Mouse (Mus musculus) midbrain, embryonic 13.5 days (tissue): ENCODE measurements around the gene Rpl35a. TPM values are rescaled to one million over a fixed set of nuclear protein-coding genes. Genes with fewer than 3 reads are reported as not detected.
A peak's percentile ranks its signal among the peaks of the same experiment; 100 is the strongest.

Source experiments
- ATAC-seq: fragments of 200-750 bp; cut with Nextera tagmentation; 2 replicates; pipeline ENCODE4 v1.8.0; 2017; ENCODE audit warnings: mild to moderate bottlenecking, moderate TSS enrichment, moderate library complexity
- H3K27ac ChIP-seq: fragments of 300-500 bp; sonication (generic); 2 replicates; pipeline ENCODE4 v1.5.1; 2015; ENCODE audit warnings: inconsistent platforms, mild to moderate bottlenecking, moderate library complexity
- H3K27me3 ChIP-seq: fragments of 300-500 bp; sonication (generic); 2 replicates; pipeline ENCODE4 v1.6.1; 2015; ENCODE audit warnings: mild to moderate bottlenecking, inconsistent platforms
- H3K36me3 ChIP-seq: fragments of 300-500 bp; sonication (generic); 2 replicates; pipeline ENCODE4 v1.6.1; 2015; ENCODE audit warnings: mild to moderate bottlenecking, inconsistent platforms
- H3K4me1 ChIP-seq: fragments of 300-500 bp; sonication (generic); replicated peaks from 2 replicates; pipeline ENCODE4 v1.6.1; 2015; ENCODE audit warnings: inconsistent platforms
- H3K4me2 ChIP-seq: fragments of 300-500 bp; sonication (generic); replicated peaks from 2 replicates; pipeline ENCODE4 v1.6.1; 2015; ENCODE audit warnings: moderate library complexity, mild to moderate bottlenecking, inconsistent platforms
- H3K4me3 ChIP-seq: fragments of 300-500 bp; sonication (generic); replicated peaks from 2 replicates; pipeline ENCODE4 v1.5.1; 2015; ENCODE audit warnings: mild to moderate bottlenecking, inconsistent platforms
- H3K9ac ChIP-seq: fragments of 300-500 bp; sonication (generic); replicated peaks from 2 replicates; pipeline ENCODE4 v1.6.1; 2015; ENCODE audit warnings: mild to moderate bottlenecking, inconsistent platforms
- H3K9me3 ChIP-seq: fragments of 300-500 bp; sonication (generic); 2 replicates; pipeline ENCODE4 v1.6.1; 2016; ENCODE audit warnings: mild to moderate bottlenecking, inconsistent platforms
- WGBS: fragments of 180-500 bp; shearing (Covaris S2); methylation state at CpG from one replicate; pipeline ENCODE4 v1.1.7; 2015; 5-methylcytosine and 5-hydroxymethylcytosine counted together
- polyA plus RNA-seq: library from polyadenylated mRNA; unstranded; fragments of >200 nt; fragmentation: Nextera tagmentation; extraction: Ambion mirVana; gene quantifications from 2 replicates; pipeline ENCODE4 v1.2.1, GENCODE M21; 2015

The Rpl35a gene
- polyA plus RNA-seq, result 592 and 613 TPM in 2 replicates

DNA sequence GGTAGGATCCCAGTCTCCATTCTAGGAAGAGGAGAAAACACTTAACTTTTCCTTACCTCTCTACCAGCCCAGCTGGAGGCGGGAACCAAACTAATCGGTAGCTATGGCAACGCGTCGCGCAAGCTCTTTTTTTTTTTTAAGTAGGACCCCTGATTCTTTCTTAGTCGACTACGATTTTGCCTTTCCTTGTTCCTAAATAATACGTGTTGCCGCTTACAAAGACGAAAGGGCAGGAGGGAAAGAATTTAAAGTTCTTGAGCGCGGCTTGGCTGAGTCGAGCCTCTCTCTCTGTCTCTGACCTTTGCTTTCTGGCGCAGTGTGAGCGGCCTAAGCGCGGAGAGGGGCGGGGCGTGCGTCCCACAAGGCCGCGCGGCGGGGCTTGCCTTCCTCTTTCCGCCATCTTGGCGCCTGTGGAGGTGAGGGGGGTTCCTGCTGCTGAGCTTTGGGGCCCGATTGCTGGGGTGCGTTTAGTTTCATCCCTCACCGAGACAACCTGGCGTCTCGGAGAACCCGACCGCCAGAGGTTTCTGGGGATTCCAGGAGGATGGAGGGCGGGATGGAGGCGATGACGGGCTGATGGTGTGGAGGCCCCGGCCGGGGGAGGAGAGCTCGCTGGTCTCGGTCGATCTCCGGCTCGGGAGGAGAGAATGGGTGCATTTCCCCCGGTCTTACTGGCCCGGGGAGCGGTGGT, at the start of gene Rpl35a, which contains the start of gene Iqcg:
Gene Rpl35a, plus strand, starts transcription at position 359 of the 691 bp plus-strand sequence.
Gene Iqcg, minus strand, starts transcription at position 124 of the 691 bp plus-strand sequence.
- under 1% methylated on average over 47 of the region's 47 CpGs for WGBS
- peak within 1 kb of the TSS; percentile 63 for H3K4me2 ChIP-seq
- peak within 1 kb of the TSS; percentile 88 for H3K27ac ChIP-seq
- H3K36me3 ChIP-seq, result peaks cover 30% of the 10 kb centered on the region
- peak within 1 kb of the TSS; percentile 96 for H3K9ac ChIP-seq
- ATAC-seq, result peak; percentile 94
- H3K27me3 ChIP-seq, result no peaks in the 10 kb centered on the region
- H3K4me1 ChIP-seq, result peaks cover 24% of the 10 kb centered on the region
- peak within 1 kb of the TSS; percentile 95 for H3K4me3 ChIP-seq
- H3K9me3 ChIP-seq, result no peaks in the 10 kb centered on the region

- peaks cover 58% of the 10 kb centered on the region for H3K36me3 ChIP-seq
- H3K27me3 ChIP-seq, result no peaks in the 10 kb centered on the region
- H3K9ac ChIP-seq, result no peak overlapping the region
- no peak overlapping the region for H3K4me2 ChIP-seq
- no peaks in the 10 kb centered on the region for H3K9me3 ChIP-seq
- 91% methylated on average over 7 of the region's 7 CpGs for WGBS
- H3K4me1 ChIP-seq, result no peaks in the 10 kb centered on the region
- no peak overlapping the region for H3K4me3 ChIP-seq
- no peak overlapping the region for H3K27ac ChIP-seq
- ATAC-seq, result no peak
Observed at GRCm38 (mm10) chr16:33006888-33007287, 49.4 kb upstream of the Rpl35a start.

DNA sequence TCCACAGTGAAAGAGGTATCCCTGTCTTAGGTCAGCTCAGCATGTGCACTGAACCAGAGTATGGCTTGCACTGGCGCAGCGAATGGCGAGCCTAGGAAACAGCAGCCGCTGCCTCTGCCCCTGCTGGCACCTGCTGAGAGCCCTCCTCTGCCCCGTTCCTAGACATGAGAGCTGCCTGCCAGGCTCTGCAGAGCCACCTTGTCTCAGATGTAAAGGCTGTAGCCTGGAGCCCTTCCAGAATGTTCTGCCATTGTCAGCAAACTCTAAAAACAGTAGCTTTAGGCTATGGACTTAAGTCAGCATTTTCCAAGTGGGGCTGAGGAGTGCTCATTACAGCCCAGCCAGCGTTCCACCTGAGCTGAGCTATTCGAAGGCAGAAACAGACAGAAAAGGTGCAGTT, 48.8 kb upstream of the Rpl35a start:
- ATAC-seq, result no peak
- 80% methylated on average over 7 of the region's 7 CpGs for WGBS
- no peaks in the 10 kb centered on the region for H3K9me3 ChIP-seq
- no peak overlapping the region for H3K4me3 ChIP-seq
- no peak overlapping the region for H3K4me2 ChIP-seq
- H3K4me1 ChIP-seq, result no peaks in the 10 kb centered on the region
- H3K27ac ChIP-seq, result no peak overlapping the region
- H3K27me3 ChIP-seq, result no peaks in the 10 kb centered on the region
- no peak overlapping the region for H3K9ac ChIP-seq
- peaks cover 59% of the 10 kb centered on the region for H3K36me3 ChIP-seq

GRCm38 (mm10) chr16:33010166-33010565, 46.1 kb upstream of the Rpl35a start:
- Histone ChIP-seq H3K4me3 (no peak overlapping the region), H3K9ac (no peak overlapping the region), H3K9me3 (no peaks in the 10 kb centered on the region), H3K4me1 (no peaks in the 10 kb centered on the region), H3K36me3 (peaks cover 80% of the 10 kb centered on the region), H3K27me3 (no peaks in the 10 kb centered on the region), H3K4me2 (no peak overlapping the region), H3K27ac (no peak overlapping the region)
- no peak for ATAC-seq
- WGBS, result 95% methylated on average over 6 of the region's 6 CpGs

- no peak overlapping the region for H3K9ac ChIP-seq
- H3K9me3 ChIP-seq, result no peaks in the 10 kb centered on the region
- no peaks in the 10 kb centered on the region for H3K27me3 ChIP-seq
- no peaks in the 10 kb centered on the region for H3K4me1 ChIP-seq
- H3K27ac ChIP-seq, result no peak overlapping the region
- 94% methylated on average over 5 of the region's 5 CpGs for WGBS
- H3K4me2 ChIP-seq, result no peak overlapping the region
- no peak overlapping the region for H3K4me3 ChIP-seq
- ATAC-seq, result no peak
- peaks cover 69% of the 10 kb centered on the region for H3K36me3 ChIP-seq
Observed at GRCm38 (mm10) chr16:33013801-33014200, 42.5 kb upstream of the Rpl35a start.

- peaks cover 57% of the 10 kb centered on the region for H3K36me3 ChIP-seq
- ATAC-seq, result no peak
- H3K9ac ChIP-seq, result no peak overlapping the region
- no peak overlapping the region for H3K4me3 ChIP-seq
- 93% methylated on average over 1 of the region's 1 CpGs for WGBS
- H3K9me3 ChIP-seq, result no peaks in the 10 kb centered on the region
- H3K27me3 ChIP-seq, result no peaks in the 10 kb centered on the region
- no peak overlapping the region for H3K4me2 ChIP-seq
- H3K4me1 ChIP-seq, result no peaks in the 10 kb centered on the region
- no peak overlapping the region for H3K27ac ChIP-seq
Observed at GRCm38 (mm10) chr16:33014921-33015320, 41.3 kb upstream of the Rpl35a start.

DNA sequence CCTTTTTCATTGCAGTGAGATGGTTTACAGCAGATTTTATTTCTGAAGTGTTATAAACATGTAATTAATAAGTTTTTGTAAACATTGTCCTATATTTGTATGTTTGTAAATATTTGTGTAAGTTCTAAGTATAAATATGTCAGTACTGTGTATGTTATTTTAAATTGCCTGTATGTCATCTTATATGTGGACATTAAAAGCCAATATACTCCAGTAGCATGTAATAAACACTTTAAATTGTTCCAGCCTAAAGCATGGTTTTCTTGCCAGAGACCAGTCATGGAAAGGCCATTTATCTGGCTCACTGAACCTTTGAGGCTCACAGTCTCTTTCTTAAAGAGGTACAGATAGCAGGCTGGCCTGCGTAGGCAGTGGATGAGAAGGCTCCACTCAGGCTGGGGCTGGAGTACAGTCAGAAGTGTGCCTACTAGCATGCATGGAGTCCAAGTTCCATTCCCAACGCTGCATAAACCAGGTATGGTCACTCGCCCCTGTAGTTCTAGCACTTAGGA, 40.8 kb upstream of the Rpl35a start:
- peaks cover 52% of the 10 kb centered on the region for H3K36me3 ChIP-seq
- no peak for ATAC-seq
- WGBS, result 98% methylated on average over 3 of the region's 3 CpGs

DNA sequence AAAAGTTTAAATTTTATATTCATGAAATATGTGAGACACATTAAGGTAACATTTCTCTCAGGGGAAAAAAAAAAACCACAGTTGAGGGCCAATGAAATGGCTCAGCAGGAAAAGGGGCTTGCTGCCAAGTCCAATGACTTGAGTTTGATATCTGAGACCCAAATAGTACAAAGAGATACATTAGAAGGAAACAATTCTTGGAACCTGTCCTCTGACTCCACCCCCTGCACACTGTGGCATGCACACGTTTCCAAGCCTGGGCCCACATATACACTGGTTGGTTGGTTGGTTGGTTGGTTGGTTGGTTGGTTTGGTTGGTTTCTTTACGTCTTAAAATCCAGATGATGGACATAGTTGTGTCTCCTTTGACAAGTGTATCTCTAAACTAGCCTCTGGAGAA, 40.3 kb upstream of the Rpl35a start:
- Histone ChIP-seq H3K4me1 (no peaks in the 10 kb centered on the region), H3K4me3 (no peak overlapping the region), H3K27me3 (no peaks in the 10 kb centered on the region), H3K9me3 (no peaks in the 10 kb centered on the region), H3K4me2 (no peak overlapping the region), H3K27ac (no peak overlapping the region), H3K9ac (no peak overlapping the region), H3K36me3 (peaks cover 47% of the 10 kb centered on the region)
- no peak for ATAC-seq
- 93% methylated on average over 2 of the region's 2 CpGs for WGBS

More for the DNA sequence above, 40.8 kb upstream of the Rpl35a start:
- H3K4me1 ChIP-seq, result no peaks in the 10 kb centered on the region
- H3K27me3 ChIP-seq, result no peaks in the 10 kb centered on the region
- H3K4me2 ChIP-seq, result no peak overlapping the region
- no peak overlapping the region for H3K4me3 ChIP-seq
- no peaks in the 10 kb centered on the region for H3K9me3 ChIP-seq
- no peak overlapping the region for H3K9ac ChIP-seq
- no peak overlapping the region for H3K27ac ChIP-seq

DNA sequence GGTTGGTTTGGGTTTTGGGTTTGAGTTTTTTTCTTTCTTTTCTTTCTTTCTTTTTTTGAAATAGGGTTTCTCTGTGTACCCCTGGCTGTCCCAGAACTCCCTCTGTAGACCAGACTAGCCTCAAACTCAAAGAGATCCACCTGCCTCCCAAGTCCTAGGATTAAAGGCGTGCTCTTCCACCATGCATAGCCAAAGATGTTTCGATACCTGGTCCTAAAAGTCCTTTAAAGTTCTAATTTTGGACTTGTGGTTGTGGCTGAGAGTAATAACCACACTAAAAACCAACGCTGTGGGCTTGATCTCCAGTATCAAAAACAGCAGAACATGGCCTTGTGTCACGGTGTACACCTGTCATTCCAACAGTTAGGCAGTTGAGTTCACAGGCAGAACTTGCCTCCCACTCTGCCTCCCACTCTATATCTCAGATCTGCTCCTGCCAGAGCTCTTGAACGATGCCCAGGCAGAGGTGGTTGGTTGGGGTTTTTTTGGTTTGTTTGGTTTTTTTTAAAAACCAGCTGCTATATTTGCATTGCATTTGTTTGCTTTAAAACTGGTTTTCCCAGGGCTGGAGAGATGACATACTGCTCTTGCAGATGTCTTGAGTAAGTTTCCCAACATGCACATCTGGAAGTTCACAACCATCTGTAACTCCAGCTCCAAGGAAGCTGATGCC, 38.4 kb upstream of the Rpl35a start:
- H3K4me3 ChIP-seq, result no peak overlapping the region
- no peaks in the 10 kb centered on the region for H3K4me1 ChIP-seq
- H3K4me2 ChIP-seq, result no peak overlapping the region
- no peaks in the 10 kb centered on the region for H3K27me3 ChIP-seq
- 95% methylated on average over 5 of the region's 5 CpGs for WGBS
- no peak for ATAC-seq
- no peaks in the 10 kb centered on the region for H3K9me3 ChIP-seq
- peaks cover 37% of the 10 kb centered on the region for H3K36me3 ChIP-seq
- no peak overlapping the region for H3K27ac ChIP-seq
- no peak overlapping the region for H3K9ac ChIP-seq

DNA sequence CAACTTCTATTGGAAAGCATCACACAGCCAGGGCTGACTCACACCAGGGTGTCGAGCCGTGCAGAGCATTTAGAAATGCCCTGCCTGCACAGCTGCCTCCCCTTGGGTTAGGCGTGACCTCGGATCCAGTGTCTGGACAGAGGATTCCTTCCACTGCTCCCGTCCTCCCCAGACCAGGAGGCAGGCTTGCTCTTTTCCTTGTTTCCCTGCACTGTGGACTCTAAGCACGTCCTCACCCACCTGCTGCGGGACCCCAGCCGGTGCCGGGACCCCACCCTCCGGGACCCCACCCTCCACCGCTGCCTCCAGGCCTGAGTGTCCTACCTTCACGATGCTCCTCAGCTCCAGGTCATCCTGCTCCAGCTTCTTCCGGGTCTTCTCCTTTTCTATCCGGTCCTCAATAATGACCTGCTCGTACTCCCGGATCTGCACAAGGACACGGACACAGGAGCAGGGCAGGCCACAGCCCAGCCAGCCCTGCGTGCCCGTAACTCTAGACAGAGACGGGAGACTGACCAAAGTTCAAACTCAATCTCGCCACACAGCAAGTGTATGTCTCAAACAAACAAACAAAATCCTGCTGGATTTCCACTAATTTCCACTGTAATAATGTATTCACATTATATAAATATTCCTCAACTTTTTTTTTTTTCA, 37.0 kb upstream of the Rpl35a start:
- WGBS, result 81% methylated on average over 21 of the region's 21 CpGs
- no peak overlapping the region for H3K27ac ChIP-seq
- H3K27me3 ChIP-seq, result no peaks in the 10 kb centered on the region
- H3K4me1 ChIP-seq, result no peaks in the 10 kb centered on the region
- H3K4me3 ChIP-seq, result no peak overlapping the region
- peaks cover 23% of the 10 kb centered on the region; the same call in 1 of the 2 replicates for H3K36me3 ChIP-seq
- ATAC-seq, result no peak
- no peak overlapping the region for H3K4me2 ChIP-seq
- no peaks in the 10 kb centered on the region for H3K9me3 ChIP-seq
- no peak overlapping the region for H3K9ac ChIP-seq

DNA sequence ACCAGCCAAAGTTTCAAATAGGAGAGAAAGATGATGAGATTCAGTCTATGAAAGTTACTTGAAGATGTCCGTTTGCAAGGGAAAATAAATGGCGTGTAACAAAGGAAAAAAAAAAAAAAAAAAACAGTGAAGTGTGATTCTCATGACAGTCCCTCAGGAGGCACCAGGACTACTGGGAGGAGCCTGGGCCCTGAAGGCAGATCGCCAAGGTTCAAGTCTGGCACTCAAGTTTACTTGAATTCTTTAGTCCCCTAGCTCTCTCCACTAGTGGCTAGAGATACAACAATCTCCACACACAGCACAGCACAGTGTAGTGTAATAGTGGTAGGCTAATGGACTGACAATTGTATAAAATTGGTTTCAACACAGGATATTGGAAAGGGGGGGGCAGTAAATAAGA, 34.9 kb upstream of the Rpl35a start:
- Histone ChIP-seq H3K27me3 (no peaks in the 10 kb centered on the region), H3K4me2 (no peak overlapping the region)

DNA sequence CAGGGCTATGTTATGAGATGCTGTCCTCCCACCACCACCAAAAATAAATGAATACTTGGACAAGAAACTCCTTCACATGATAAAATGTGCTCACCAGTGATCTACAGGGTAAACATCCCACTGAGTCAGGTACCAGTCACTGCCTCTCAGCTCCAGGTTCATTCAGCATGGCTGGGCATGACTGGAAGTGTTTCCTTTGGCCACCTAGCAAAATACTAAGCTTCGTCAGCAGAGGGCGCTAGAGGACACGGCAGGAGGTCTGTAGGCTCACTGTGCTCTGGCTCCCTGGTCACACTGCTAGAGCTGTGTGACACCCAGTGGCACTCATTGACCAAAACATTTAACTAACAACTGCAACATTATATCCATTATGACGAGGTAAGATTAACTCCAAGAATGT, 32.5 kb upstream of the Rpl35a start:
- H3K36me3 ChIP-seq, result no peaks in the 10 kb centered on the region
- H3K27ac ChIP-seq, result no peak overlapping the region
- H3K9ac ChIP-seq, result no peak overlapping the region
- H3K4me3 ChIP-seq, result no peak overlapping the region
- peak; percentile 75 for ATAC-seq
- H3K4me1 ChIP-seq, result no peaks in the 10 kb centered on the region
- H3K4me2 ChIP-seq, result no peak overlapping the region
- H3K9me3 ChIP-seq, result no peaks in the 10 kb centered on the region
- H3K27me3 ChIP-seq, result no peaks in the 10 kb centered on the region
- WGBS, result 6% methylated on average over 4 of the region's 4 CpGs

More for the DNA sequence above, 34.9 kb upstream of the Rpl35a start:
- ATAC-seq, result no peak
- no peak overlapping the region for H3K27ac ChIP-seq
- no peak overlapping the region for H3K4me3 ChIP-seq
- WGBS, result 84% methylated on average over 3 of the region's 3 CpGs
- peaks cover 8% of the 10 kb centered on the region; the same call in 1 of the 2 replicates for H3K36me3 ChIP-seq
- no peaks in the 10 kb centered on the region for H3K9me3 ChIP-seq
- H3K4me1 ChIP-seq, result no peaks in the 10 kb centered on the region
- H3K9ac ChIP-seq, result no peak overlapping the region
